Mouse (Mus musculus): ENCODE results near the gene Tmbim4. TPM values are rescaled to one million over a fixed set of nuclear protein-coding genes. Genes with fewer than 3 reads are reported as not detected.
A peak's percentile ranks its signal among the peaks of the same experiment; 100 is the strongest.

The Tmbim4 gene
- polyA plus RNA-seq, 1 experiment from 2014 or later, result 165 TPM

DNA sequence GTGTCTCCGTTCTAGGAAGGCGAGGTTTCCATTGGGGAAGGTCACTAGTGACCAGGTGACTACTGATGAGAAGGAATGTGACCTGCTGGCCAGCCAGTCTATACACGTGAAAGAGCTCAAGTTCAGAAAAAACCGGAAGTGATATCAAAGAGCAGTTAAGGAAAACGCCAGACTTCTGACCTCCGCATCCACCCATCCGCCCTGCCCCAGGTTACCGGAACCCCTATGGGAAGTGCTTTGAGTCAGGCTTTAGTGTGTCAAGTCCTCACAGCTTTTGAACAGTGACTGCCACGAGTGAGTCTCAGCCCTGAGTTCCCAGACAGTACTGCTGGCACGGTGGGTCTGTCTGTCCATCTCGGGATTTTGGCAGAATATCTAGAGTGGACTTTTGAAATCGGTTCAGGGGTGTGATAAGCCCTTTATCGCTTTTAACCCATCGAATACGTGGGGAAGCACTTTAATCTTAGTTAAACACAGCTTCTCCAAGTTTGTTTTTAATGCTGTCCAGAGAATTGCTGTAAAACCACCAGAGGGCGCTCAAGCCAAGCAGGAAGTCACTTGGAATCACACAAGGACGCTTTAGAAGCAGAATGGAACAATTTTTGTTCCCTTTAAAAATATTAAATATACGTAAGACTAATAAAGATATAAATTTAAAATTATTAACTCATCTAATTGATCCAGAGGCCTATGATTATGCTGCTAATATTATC lies 32.4 kb downstream of the Tmbim4 start:
- Histone ChIP-seq H3K4me1 (ENCODE audit: insufficient read depth, low read depth, low read length) (no peaks in the 10 kb centered on the region), H3K27ac (ENCODE audit: low read length) (no peak overlapping the region), H3K4me2 (replicated peaks; ENCODE audit: low read depth, low read length) (peak overlapping the region; percentile 53), H3K27me3 (replicated peaks; ENCODE audit: insufficient read depth, low read length) (no peaks in the 10 kb centered on the region), H3K9me3 (ENCODE audit: low read length) (no peaks in the 10 kb centered on the region), H3K4me3 (ENCODE audit: low read depth, low read length) (peak overlapping the region; percentile 12; the same call in 1 of the 2 replicates), H3K9ac (replicated peaks; ENCODE audit: low read depth) (no peak overlapping the region), H3K36me3 (ENCODE audit: insufficient read depth, low read length) (0 out of 2 replicates have a peak, but pooled peaks cover 6% of the 10 kb centered on the region)
- peak; percentile 86 for TF ChIP-seq CTCF (IDR thresholded peaks at IDR 0.05)
- no peak for TF ChIP-seq EP300 (IDR thresholded peaks at IDR 0.05)
- peak; percentile 64 for ATAC-seq
- 23% methylated on average over 18 of the region's 18 CpGs for WGBS
- DNase-seq (ENCODE audit: low spot score), result peak; percentile 80

DNA sequence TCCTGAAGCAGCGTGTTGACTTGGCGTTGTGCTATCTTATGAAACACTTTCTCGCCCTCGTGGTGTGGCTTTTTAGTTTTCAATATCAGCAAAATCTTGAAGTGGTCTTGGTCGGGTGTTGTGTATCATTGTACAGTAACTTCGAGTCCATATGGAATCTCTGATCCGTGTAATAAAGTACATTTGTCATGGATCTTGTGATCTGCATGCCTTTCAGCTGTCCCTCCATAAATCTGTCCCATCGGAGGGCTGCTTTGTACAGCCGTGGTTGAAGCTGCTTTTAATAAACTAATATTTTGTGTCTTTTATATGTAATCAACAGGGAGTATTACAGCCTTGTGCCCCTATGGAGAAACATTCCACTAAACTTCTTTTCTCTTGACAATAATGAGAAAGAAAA lies 35.5 kb downstream of the Tmbim4 start:
- H3K27me3 ChIP-seq (replicated peaks; ENCODE audit: insufficient read depth, low read length), result no peaks in the 10 kb centered on the region
- H3K9me3 ChIP-seq (ENCODE audit: low read length), result no peaks in the 10 kb centered on the region
- ATAC-seq (no peak), DNase-seq (ENCODE audit: low spot score) (no peak)
- no peak for TF ChIP-seq EP300 (IDR thresholded peaks at IDR 0.05)
- no peak for TF ChIP-seq CTCF (IDR thresholded peaks at IDR 0.05)
- no peak overlapping the region for H3K4me2 ChIP-seq (replicated peaks; ENCODE audit: low read depth, low read length)
- no peaks in the 10 kb centered on the region for H3K4me1 ChIP-seq (ENCODE audit: insufficient read depth, low read depth, low read length)
- H3K36me3 ChIP-seq (ENCODE audit: insufficient read depth, low read length), result no peaks in the 10 kb centered on the region
- H3K9ac ChIP-seq (replicated peaks; ENCODE audit: low read depth), result no peak overlapping the region
- H3K4me3 ChIP-seq (ENCODE audit: low read depth, low read length), result no peak overlapping the region
- WGBS, result 66% methylated on average over 9 of the region's 9 CpGs
- no peak overlapping the region for H3K27ac ChIP-seq (ENCODE audit: low read length)

DNA sequence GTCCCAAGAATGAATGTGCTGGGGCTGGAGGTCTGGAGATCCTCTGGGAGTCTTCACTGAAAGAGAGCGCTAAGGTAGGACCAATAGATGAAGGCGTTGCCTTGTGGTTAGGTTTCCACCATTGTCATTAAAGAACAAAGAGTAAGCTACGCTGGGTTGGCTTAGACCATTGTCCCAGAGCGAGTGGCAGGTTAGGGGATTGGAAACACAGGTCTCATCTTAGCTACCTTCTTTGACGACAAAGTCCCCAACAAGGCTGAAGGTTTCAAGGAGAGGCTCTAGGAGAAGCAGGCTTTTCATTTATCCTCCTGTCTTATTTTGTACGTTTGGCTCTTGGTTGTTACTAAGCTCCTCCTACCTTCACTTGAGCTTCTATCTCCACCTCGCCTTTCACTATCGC lies 36.9 kb downstream of the Tmbim4 start:
- Histone ChIP-seq H3K27me3 (replicated peaks; ENCODE audit: insufficient read depth, low read length) (no peaks in the 10 kb centered on the region), H3K9ac (replicated peaks; ENCODE audit: low read depth) (no peak overlapping the region), H3K4me2 (replicated peaks; ENCODE audit: low read depth, low read length) (no peak overlapping the region), H3K36me3 (ENCODE audit: insufficient read depth, low read length) (no peaks in the 10 kb centered on the region), H3K9me3 (ENCODE audit: low read length) (no peaks in the 10 kb centered on the region), H3K4me3 (ENCODE audit: low read depth, low read length) (no peak overlapping the region), H3K27ac (ENCODE audit: low read length) (no peak overlapping the region), H3K4me1 (ENCODE audit: insufficient read depth, low read depth, low read length) (no peaks in the 10 kb centered on the region)
- no peak for TF ChIP-seq CTCF (IDR thresholded peaks at IDR 0.05)
- no peak for TF ChIP-seq EP300 (IDR thresholded peaks at IDR 0.05)
- 89% methylated on average over 8 of the region's 8 CpGs for WGBS
- DNase-seq (ENCODE audit: low spot score) (no peak), ATAC-seq (no peak)

DNA sequence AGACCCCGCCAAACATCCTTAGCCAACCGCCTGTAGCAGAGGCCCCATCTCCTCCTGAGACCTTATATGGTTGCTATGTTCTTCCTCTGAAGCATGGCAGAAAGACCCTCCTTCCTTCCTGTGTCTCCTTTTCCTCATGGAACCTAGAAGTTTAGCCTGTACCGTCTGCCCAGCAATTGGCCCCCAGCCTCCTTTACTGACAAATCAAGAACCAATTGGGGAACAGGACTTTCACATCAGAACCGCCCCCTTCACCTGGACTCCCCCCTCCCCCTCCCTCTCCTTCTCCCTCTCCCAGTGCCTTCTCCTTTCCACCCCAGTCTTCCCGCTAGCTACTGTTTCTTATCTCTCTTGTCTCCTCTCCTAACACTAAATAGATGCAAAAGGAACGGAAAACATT lies 38.1 kb downstream of the Tmbim4 start:
- Histone ChIP-seq H3K4me3 (ENCODE audit: low read depth, low read length) (no peak overlapping the region), H3K9me3 (ENCODE audit: low read length) (no peaks in the 10 kb centered on the region), H3K27me3 (replicated peaks; ENCODE audit: insufficient read depth, low read length) (no peaks in the 10 kb centered on the region), H3K27ac (ENCODE audit: low read length) (no peak overlapping the region), H3K36me3 (ENCODE audit: insufficient read depth, low read length) (no peaks in the 10 kb centered on the region), H3K4me1 (ENCODE audit: insufficient read depth, low read depth, low read length) (no peaks in the 10 kb centered on the region), H3K4me2 (replicated peaks; ENCODE audit: low read depth, low read length) (no peak overlapping the region), H3K9ac (replicated peaks; ENCODE audit: low read depth) (no peak overlapping the region)
- ATAC-seq (no peak), DNase-seq (ENCODE audit: low spot score) (no peak)
- 39% methylated on average over 6 of the region's 6 CpGs for WGBS
- TF ChIP-seq CTCF (IDR thresholded peaks at IDR 0.05) (no peak), EP300 (IDR thresholded peaks at IDR 0.05) (no peak)

DNA sequence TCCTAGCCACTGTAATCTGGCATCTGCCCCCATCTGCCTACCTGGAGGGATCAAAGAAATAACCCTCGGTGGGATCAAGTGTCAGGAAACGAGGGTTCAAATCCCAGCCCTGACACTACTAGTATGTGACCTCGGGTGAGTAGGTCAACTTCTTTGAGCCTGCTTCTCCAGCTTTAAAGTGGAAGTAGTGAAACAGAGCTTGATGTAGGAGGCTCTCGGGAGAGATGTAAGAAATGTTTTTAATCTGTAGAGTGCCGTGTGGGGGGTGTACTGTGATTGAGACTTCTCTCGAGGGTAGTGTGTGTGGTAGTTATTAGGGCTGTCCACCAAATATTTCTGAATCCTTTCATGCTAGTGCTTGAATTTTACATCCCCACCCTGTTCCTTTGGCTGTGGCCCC lies 41.0 kb downstream of the Tmbim4 start:
- no peak overlapping the region for H3K27ac ChIP-seq (ENCODE audit: low read length)
- H3K4me1 ChIP-seq (ENCODE audit: insufficient read depth, low read depth, low read length), result no peaks in the 10 kb centered on the region
- no peak overlapping the region for H3K4me2 ChIP-seq (replicated peaks; ENCODE audit: low read depth, low read length)
- no peaks in the 10 kb centered on the region for H3K36me3 ChIP-seq (ENCODE audit: insufficient read depth, low read length)
- no peak overlapping the region for H3K4me3 ChIP-seq (ENCODE audit: low read depth, low read length)
- DNase-seq (ENCODE audit: low spot score) (no peak), ATAC-seq (no peak)
- H3K9me3 ChIP-seq (ENCODE audit: low read length), result no peaks in the 10 kb centered on the region
- WGBS, result 50% methylated on average over 6 of the region's 6 CpGs
- TF ChIP-seq EP300 (IDR thresholded peaks at IDR 0.05), result no peak
- no peak for TF ChIP-seq CTCF (IDR thresholded peaks at IDR 0.05)
- H3K27me3 ChIP-seq (replicated peaks; ENCODE audit: insufficient read depth, low read length), result no peaks in the 10 kb centered on the region
- no peak overlapping the region for H3K9ac ChIP-seq (replicated peaks; ENCODE audit: low read depth)

DNA sequence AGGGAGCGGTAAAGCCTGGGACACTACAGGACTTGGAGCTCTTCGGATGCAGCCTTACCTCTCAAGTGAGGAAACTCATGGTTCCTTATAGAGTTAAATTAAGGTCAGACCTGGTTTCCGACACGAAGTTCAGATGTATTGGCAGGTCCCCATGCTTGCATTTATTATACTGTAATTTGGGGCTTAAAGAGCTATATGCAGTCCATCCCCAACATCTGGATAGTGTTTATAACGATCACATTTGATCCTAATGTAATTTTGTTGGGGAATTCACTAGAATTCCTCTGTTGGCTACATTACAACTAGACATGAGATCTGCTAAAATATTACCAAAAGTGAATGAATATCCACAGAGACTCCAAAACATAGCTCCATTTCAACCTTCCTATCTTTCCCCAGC lies 44.3 kb downstream of the Tmbim4 start:
- Histone ChIP-seq H3K27ac (ENCODE audit: low read length) (no peak overlapping the region), H3K4me1 (ENCODE audit: insufficient read depth, low read depth, low read length) (no peaks in the 10 kb centered on the region), H3K27me3 (replicated peaks; ENCODE audit: insufficient read depth, low read length) (no peaks in the 10 kb centered on the region), H3K9ac (replicated peaks; ENCODE audit: low read depth) (no peak overlapping the region), H3K36me3 (ENCODE audit: insufficient read depth, low read length) (no peaks in the 10 kb centered on the region), H3K9me3 (ENCODE audit: low read length) (no peaks in the 10 kb centered on the region), H3K4me2 (replicated peaks; ENCODE audit: low read depth, low read length) (no peak overlapping the region), H3K4me3 (ENCODE audit: low read depth, low read length) (no peak overlapping the region)
- TF ChIP-seq EP300 (IDR thresholded peaks at IDR 0.05) (no peak), CTCF (IDR thresholded peaks at IDR 0.05) (no peak)
- WGBS, result 72% methylated on average over 5 of the region's 5 CpGs
- DNase-seq (ENCODE audit: low spot score) (no peak), ATAC-seq (no peak)
